Mouse (Mus musculus) liver, adult 2 months (tissue): ENCODE results near the gene Maml1.

Source experiments
- CTCF ChIP-seq: fragments of 200-500 bp; IDR thresholded peaks from 2 replicates; pipeline ENCODE4 v1.5.1; 2011; ENCODE audit warnings: low read depth, low read length, control low read depth
- POLR2A ChIP-seq: fragments of 200-500 bp; IDR thresholded peaks from 2 replicates; pipeline ENCODE4 v1.6.1; 2011; ENCODE audit warnings: low read length, control low read depth; ENCODE audit not compliant: insufficient read depth; ENCODE audit errors: extremely low read depth

GRCm38 (mm10) chr11:50252684-50253265 is 39.3 kb downstream of the Maml1 start:
- TF ChIP-seq POLR2A: no peak
- no peak for TF ChIP-seq CTCF
